Mouse (Mus musculus) MEL (cell line): ENCODE measurements at regions not wholly inside any gene's neighbourhood (a gene's known extent, or its start where the extent isn't known, plus 50 kb on each side); places are given as distances from the start of the nearest gene placed in this dataset.

Experiments used
- DNase-seq: peaks from one replicate; pipeline ENCODE4 v3.0.0; 2011; ENCODE audit warnings: low read depth, low spot score
- H3K27ac ChIP-seq: 2 replicates; pipeline ENCODE4 v1.5.1; 2012; ENCODE audit warnings: low read depth, mild to moderate bottlenecking, control low read depth, low read length, moderate library complexity; ENCODE audit not compliant: control insufficient read depth
- H3K27me3 ChIP-seq, 2 experiments: fragments of 150-350 bp in 1 of 2; sonication (generic) in 1 of 2; 2 replicates each; pipeline ENCODE4 v1.6.1; 2012; ENCODE audit warnings: low read length in 2 of 2, mild to moderate bottlenecking in 2 of 2, improper control_type of control experiment in 1 of 2, moderate library complexity in 1 of 2; ENCODE audit not compliant: insufficient read depth in 2 of 2, control insufficient read depth in 1 of 2
- H3K36me3 ChIP-seq, 2 experiments: 2 replicates each; pipeline ENCODE4 v1.6.1; 2012 to 2014; ENCODE audit warnings: low read length in 2 of 2, improper control_type of control experiment in 1 of 2, inconsistent platforms in 1 of 2, mild to moderate bottlenecking in 1 of 2; ENCODE audit not compliant: insufficient read depth in 2 of 2, control insufficient read depth in 1 of 2
- H3K4me1 ChIP-seq, 2 experiments: fragments of 150-350 bp in 1 of 2; sonication (generic) in 1 of 2; 2 replicates each; pipeline ENCODE4 v1.6.1; 2012; ENCODE audit warnings: low read length in 2 of 2, improper control_type of control experiment in 1 of 2, mild to moderate bottlenecking in 1 of 2; ENCODE audit not compliant: insufficient read depth in 2 of 2, control insufficient read depth in 1 of 2
- H3K4me3 ChIP-seq, 2 experiments: fragments of 150-350 bp in 1 of 2; sonication (generic) in 1 of 2; 2 replicates each; pipeline ENCODE4 v1.5.1; 2012; ENCODE audit warnings: low read depth in 2 of 2, low read length in 2 of 2, mild to moderate bottlenecking in 2 of 2, moderate library complexity in 2 of 2, control low read depth in 1 of 2, improper control_type of control experiment in 1 of 2; ENCODE audit not compliant: control insufficient read depth in 1 of 2, insufficient read depth in 1 of 2
- H3K79me2 ChIP-seq: 2 replicates; pipeline ENCODE4 v1.6.1; 2012; ENCODE audit warnings: mild to moderate bottlenecking, low read length, moderate library complexity; ENCODE audit not compliant: control insufficient read depth, poor library complexity, insufficient read depth
- H3K9ac ChIP-seq: 2 replicates; pipeline ENCODE4 v1.6.1; 2012; ENCODE audit warnings: low read depth, mild to moderate bottlenecking, control low read depth, low read length, moderate library complexity; ENCODE audit not compliant: control insufficient read depth, poor library complexity, severe bottlenecking
- H3K9me3 ChIP-seq: fragments of 150-350 bp; sonication (generic); replicated peaks from 2 replicates; pipeline ENCODE4 v1.6.1; 2012; ENCODE audit warnings: mild to moderate bottlenecking, low read length, improper control_type of control experiment, moderate library complexity; ENCODE audit not compliant: insufficient read depth
- BHLHE40 ChIP-seq: IDR thresholded peaks from 2 replicates; pipeline ENCODE4 v1.6.1; 2012; ENCODE audit warnings: low read depth, mild to moderate bottlenecking, inconsistent platforms, low read length, improper control_type of control experiment, borderline replicate concordance
- CHD1 ChIP-seq: IDR thresholded peaks from 2 replicates; pipeline ENCODE4 v1.6.1; 2012; ENCODE audit warnings: low read depth, mild to moderate bottlenecking, inconsistent platforms, low read length, improper control_type of control experiment
- CTCF ChIP-seq, 3 experiments: IDR thresholded peaks in 2 of 3; conservative IDR thresholded peaks in 1 of 3; 2 replicates each; pipeline ENCODE4 v1.5.1; 2011 to 2012; ENCODE audit warnings: low read length in 3 of 3, low read depth in 2 of 3, mild to moderate bottlenecking in 2 of 3, improper control_type of control experiment in 1 of 3, inconsistent platforms in 1 of 3, mixed read lengths in 1 of 3, moderate library complexity in 1 of 3; ENCODE audit not compliant: control insufficient read depth in 1 of 3, insufficient read depth in 1 of 3, poor library complexity in 1 of 3, severe bottlenecking in 1 of 3
- ELF1 ChIP-seq: IDR thresholded peaks from 2 replicates; pipeline ENCODE4 v1.6.1; 2014; ENCODE audit warnings: low read depth, mild to moderate bottlenecking, inconsistent platforms, low read length, improper control_type of control experiment, moderate library complexity
- GATA1 ChIP-seq: IDR thresholded peaks from 2 replicates; pipeline ENCODE4 v1.6.1; 2011; ENCODE audit warnings: low read depth, low read length, improper control_type of control experiment
- HCFC1 ChIP-seq: IDR thresholded peaks from 2 replicates; pipeline ENCODE4 v1.6.1; 2012; ENCODE audit warnings: low read depth, mild to moderate bottlenecking, inconsistent platforms, low read length, improper control_type of control experiment, moderate library complexity
- JUND ChIP-seq: IDR thresholded peaks from 2 replicates; pipeline ENCODE4 v1.6.1; 2011; ENCODE audit warnings: low read depth, mild to moderate bottlenecking, improper control_type of control experiment, low read length
- KAT2A ChIP-seq: conservative IDR thresholded peaks from 2 replicates; pipeline ENCODE4 v1.6.1; 2012; ENCODE audit warnings: low read depth, low read length, improper control_type of control experiment, inconsistent platforms
- MAFK ChIP-seq: IDR thresholded peaks from 2 replicates; pipeline ENCODE4 v1.6.1; 2011; ENCODE audit warnings: low read depth, mild to moderate bottlenecking, low read length, improper control_type of control experiment, borderline replicate concordance
- MAX ChIP-seq: IDR thresholded peaks from 2 replicates; pipeline ENCODE4 v1.6.1; 2011; ENCODE audit warnings: low read length, improper control_type of control experiment
- MXI1 ChIP-seq: IDR thresholded peaks from 2 replicates; pipeline ENCODE4 v1.6.1; 2011; ENCODE audit warnings: mild to moderate bottlenecking, low read depth, low read length, improper control_type of control experiment
- MYC ChIP-seq: IDR thresholded peaks from 2 replicates; pipeline ENCODE4 v1.6.1; 2011; ENCODE audit warnings: low read depth, mild to moderate bottlenecking, low read length, improper control_type of control experiment, moderate library complexity
- NELFE ChIP-seq: IDR thresholded peaks from 2 replicates; pipeline ENCODE4 v1.6.1; 2011; ENCODE audit warnings: low read depth, low read length, improper control_type of control experiment
- NRF1 ChIP-seq: IDR thresholded peaks from 2 replicates; pipeline ENCODE4 v1.6.1; 2014; ENCODE audit warnings: low read depth, mild to moderate bottlenecking, inconsistent platforms, low read length, improper control_type of control experiment, moderate library complexity; ENCODE audit not compliant: poor library complexity, insufficient read depth, severe bottlenecking
- POLR2A ChIP-seq, 2 experiments: IDR thresholded peaks; 2 replicates each; pipeline ENCODE4 v1.6.1; 2011 to 2012; ENCODE audit warnings: low read length in 2 of 2, mild to moderate bottlenecking in 2 of 2, control low read depth in 1 of 2, improper control_type of control experiment in 1 of 2, low read depth in 1 of 2, moderate library complexity in 1 of 2; ENCODE audit not compliant: control insufficient read depth in 1 of 2, insufficient read depth in 1 of 2, poor library complexity in 1 of 2
- POLR2AphosphoS2 ChIP-seq: IDR thresholded peaks from 2 replicates; pipeline ENCODE4 v1.6.1; 2011; ENCODE audit warnings: low read length, improper control_type of control experiment
- RAD21 ChIP-seq: IDR thresholded peaks from 2 replicates; pipeline ENCODE4 v1.6.1; 2011; ENCODE audit warnings: mild to moderate bottlenecking, low read depth, low read length, improper control_type of control experiment
- TAL1 ChIP-seq: IDR thresholded peaks from 2 replicates; pipeline ENCODE4 v1.6.1; 2012; ENCODE audit warnings: mild to moderate bottlenecking, inconsistent platforms, low read length, moderate library complexity, mixed read lengths
- TCF12 ChIP-seq: IDR thresholded peaks from 2 replicates; pipeline ENCODE4 v1.6.1; 2014; ENCODE audit warnings: low read depth, mild to moderate bottlenecking, inconsistent platforms, low read length, improper control_type of control experiment, moderate library complexity
- UBTF ChIP-seq: IDR thresholded peaks from 2 replicates; pipeline ENCODE4 v1.6.1; 2012; ENCODE audit warnings: low read depth, mild to moderate bottlenecking, inconsistent platforms, low read length, improper control_type of control experiment, moderate library complexity, borderline replicate concordance; ENCODE audit not compliant: insufficient read depth
- USF1 ChIP-seq: IDR thresholded peaks from 2 replicates; pipeline ENCODE4 v1.6.1; 2014; ENCODE audit warnings: low read depth, mild to moderate bottlenecking, inconsistent platforms, low read length, improper control_type of control experiment, moderate library complexity
- ZC3H11A ChIP-seq: IDR thresholded peaks from 2 replicates; pipeline ENCODE4 v1.6.1; 2012; ENCODE audit warnings: low read depth, mild to moderate bottlenecking, inconsistent platforms, low read length, improper control_type of control experiment
- ZNF384 ChIP-seq: IDR thresholded peaks from 2 replicates; pipeline ENCODE4 v1.6.1; 2012; ENCODE audit warnings: low read depth, mild to moderate bottlenecking, inconsistent platforms, low read length, improper control_type of control experiment

DNA sequence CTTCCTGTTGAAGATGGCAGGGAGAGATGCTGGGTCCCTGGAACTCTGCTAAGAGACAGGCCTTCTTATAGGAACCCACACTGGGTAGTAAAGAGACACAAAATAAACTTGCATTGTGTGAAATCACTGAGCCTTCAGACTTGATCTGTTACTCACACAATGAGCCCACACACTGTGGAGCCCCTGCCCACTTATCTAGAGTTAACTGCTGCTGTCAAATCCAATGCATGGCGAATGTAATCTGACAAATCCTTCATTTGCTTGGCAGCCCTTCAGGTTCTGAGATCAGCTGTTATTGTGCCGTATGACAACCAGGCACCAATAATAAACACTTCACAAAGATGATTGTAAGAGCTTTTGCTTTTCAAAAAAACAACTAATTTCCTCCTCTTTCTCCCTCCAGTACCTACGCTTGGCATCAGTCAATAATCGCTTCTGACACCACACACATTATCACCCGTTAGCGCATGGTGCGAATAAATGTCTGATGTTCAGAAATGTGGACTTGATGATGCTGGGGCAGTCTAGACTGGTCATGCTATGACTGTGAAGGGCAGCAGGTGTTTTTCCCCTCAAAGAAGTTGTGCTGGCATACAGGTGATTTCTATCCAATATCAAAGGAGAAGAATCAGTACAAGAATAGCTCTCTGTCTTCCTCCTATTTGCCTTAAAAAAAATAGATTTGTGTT lies 81.4 kb upstream of the Ptgfrn start:
- no peak for DNase-seq
- TF ChIP-seq TAL1 (no peak), HCFC1 (no peak), UBTF (no peak), RAD21 (no peak), MYC (no peak), CHD1 (no peak), JUND (no peak), POLR2AphosphoS2 (no peak), NRF1 (no peak), MAX (no peak), TCF12 (no peak), KAT2A (no peak), MXI1 (no peak), USF1 (no peak), ELF1 (no peak), GATA1 (no peak), BHLHE40 (no peak), NELFE (no peak), MAFK (no peak), ZNF384 (no peak)
- Histone ChIP-seq H3K9ac (no peak overlapping the region), H3K27ac (no peak overlapping the region), H3K36me3 (no peaks in the 10 kb centered on the region), H3K9me3 (no peaks in the 10 kb centered on the region), H3K4me1 (no peaks in the 10 kb centered on the region), H3K4me3 (no peak overlapping the region), H3K79me2 (no peaks in the 10 kb centered on the region), H3K27me3 (no peaks in the 10 kb centered on the region)

DNA sequence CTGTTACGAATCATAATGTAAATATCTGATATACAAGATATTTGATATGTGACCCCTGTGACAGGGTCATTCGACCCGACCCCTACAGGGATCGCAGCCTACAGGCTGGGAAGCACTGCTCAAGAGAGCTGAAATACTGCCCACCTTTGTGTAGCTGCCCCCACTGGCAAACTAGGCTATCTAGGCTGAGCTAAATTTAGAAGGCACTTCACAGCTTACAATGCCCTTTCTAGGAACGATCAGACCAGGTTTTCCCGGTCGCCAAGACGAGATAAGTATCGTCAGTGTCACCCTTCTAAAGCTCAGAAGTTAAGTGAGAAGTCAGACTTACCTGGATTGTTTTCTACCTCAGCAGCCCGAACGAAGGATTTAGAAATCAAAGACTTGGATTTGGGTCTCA lies 71.9 kb upstream of the Ptgfrn start:
- no peak for TF ChIP-seq CTCF (IDR thresholded peaks at IDR 0.05 in 2 of 3, conservative IDR thresholded peaks at IDR 0.05 in 1 of 3; ENCODE audit: control insufficient read depth in 1 of 3, insufficient read depth in 1 of 3, low read depth in 2 of 3, low read length in 3 of 3, poor library complexity in 1 of 3, severe bottlenecking in 1 of 3)
- TF ChIP-seq JUND = no peak
- TF ChIP-seq MXI1 = no peak
- no peak for TF ChIP-seq NRF1
- TF ChIP-seq GATA1 = no peak
- no peak for TF ChIP-seq UBTF
- TF ChIP-seq ZC3H11A = no peak
- TF ChIP-seq RAD21 = no peak
- no peak for TF ChIP-seq BHLHE40
- TF ChIP-seq POLR2A (IDR thresholded peaks at IDR 0.05; ENCODE audit: control insufficient read depth in 1 of 2, insufficient read depth in 1 of 2, low read depth in 1 of 2, low read length in 2 of 2, poor library complexity in 1 of 2) = no peak
- TF ChIP-seq CHD1 = no peak
- TF ChIP-seq MYC = no peak
- DNase-seq = no peak
- Histone ChIP-seq H3K36me3 (no peaks in the 10 kb centered on the region), H3K9ac (no peak overlapping the region), H3K9me3 (no peaks in the 10 kb centered on the region), H3K79me2 (no peaks in the 10 kb centered on the region), H3K27ac (no peak overlapping the region), H3K27me3 (no peaks in the 10 kb centered on the region), H3K4me3 (no peak overlapping the region), H3K4me1 (no peaks in the 10 kb centered on the region)
